Mouse (Mus musculus): ENCODE measurements at regions not wholly inside any gene's neighbourhood (a gene's known extent, or its start where the extent isn't known, plus 50 kb on each side); places are given as distances from the start of the nearest gene placed in this dataset.
A peak's percentile ranks its signal among the peaks of the same experiment; 100 is the strongest.

- no peaks in the 10 kb centered on the region for H3K36me3 ChIP-seq
- no peaks in the 10 kb centered on the region for H3K9me3 ChIP-seq (replicated peaks)
- no peak for DNase-seq (ENCODE audit: low spot score)
- WGBS, result 82% methylated on average over 2 of the region's 2 CpGs
- H3K27ac ChIP-seq, result no peak overlapping the region
- no peak overlapping the region for H3K4me3 ChIP-seq
- H3K4me1 ChIP-seq, result no peaks in the 10 kb centered on the region
- H3K27me3 ChIP-seq (ENCODE audit: low read depth, poor library complexity, severe bottlenecking), result no peaks in the 10 kb centered on the region
Observed at GRCm38 (mm10) chr3:120675906-120676305, 495.6 kb downstream of the Rwdd3 start.

- Histone ChIP-seq H3K4me1 (no peaks in the 10 kb centered on the region), H3K9me3 (replicated peaks) (no peaks in the 10 kb centered on the region), H3K27ac (no peak overlapping the region), H3K4me3 (no peak overlapping the region), H3K27me3 (ENCODE audit: low read depth, poor library complexity, severe bottlenecking) (no peaks in the 10 kb centered on the region), H3K36me3 (no peaks in the 10 kb centered on the region)
- WGBS, result 91% methylated on average over 3 of the region's 3 CpGs
- no peak for DNase-seq (ENCODE audit: low spot score)
Observed at GRCm38 (mm10) chr3:120668654-120669053, 502.8 kb downstream of the Rwdd3 start.

GRCm38 (mm10) chr3:120662521-120662920 is 509.0 kb downstream of the Rwdd3 start:
- Histone ChIP-seq H3K9me3 (replicated peaks) (no peaks in the 10 kb centered on the region), H3K36me3 (no peaks in the 10 kb centered on the region), H3K4me3 (no peak overlapping the region), H3K4me1 (no peaks in the 10 kb centered on the region), H3K27me3 (ENCODE audit: low read depth, poor library complexity, severe bottlenecking) (no peaks in the 10 kb centered on the region), H3K27ac (no peak overlapping the region)
- 94% methylated on average over 4 of the region's 4 CpGs for WGBS
- no peak for DNase-seq (ENCODE audit: low spot score)

- H3K27me3 ChIP-seq (ENCODE audit: low read depth, poor library complexity, severe bottlenecking), result no peaks in the 10 kb centered on the region
- no peaks in the 10 kb centered on the region for H3K4me1 ChIP-seq
- no peak overlapping the region for H3K27ac ChIP-seq
- DNase-seq (ENCODE audit: low spot score), result no peak
- H3K9me3 ChIP-seq (replicated peaks), result no peaks in the 10 kb centered on the region
- no peaks in the 10 kb centered on the region for H3K36me3 ChIP-seq
- no peak overlapping the region for H3K4me3 ChIP-seq
- 90% methylated on average over 4 of the region's 4 CpGs for WGBS
Observed at GRCm38 (mm10) chr3:120660776-120661175, 510.7 kb downstream of the Rwdd3 start.

- Histone ChIP-seq H3K27me3 (ENCODE audit: low read depth, poor library complexity, severe bottlenecking) (no peaks in the 10 kb centered on the region), H3K36me3 (no peaks in the 10 kb centered on the region), H3K4me1 (no peaks in the 10 kb centered on the region), H3K27ac (no peak overlapping the region), H3K9me3 (replicated peaks) (no peaks in the 10 kb centered on the region), H3K4me3 (no peak overlapping the region)
- DNase-seq (ENCODE audit: low spot score), result no peak
- WGBS, result 88% methylated on average over 12 of the region's 12 CpGs
Observed at GRCm38 (mm10) chr3:120649047-120649868, 522.2 kb downstream of the Rwdd3 start.

- H3K9me3 ChIP-seq (replicated peaks), result no peaks in the 10 kb centered on the region
- H3K4me3 ChIP-seq, result no peak overlapping the region
- H3K36me3 ChIP-seq, result no peaks in the 10 kb centered on the region
- 91% methylated on average over 5 of the region's 5 CpGs for WGBS
- H3K27me3 ChIP-seq (ENCODE audit: low read depth, poor library complexity, severe bottlenecking), result no peaks in the 10 kb centered on the region
- no peaks in the 10 kb centered on the region for H3K4me1 ChIP-seq
- H3K27ac ChIP-seq, result no peak overlapping the region
- DNase-seq (ENCODE audit: low spot score), result no peak
Observed at GRCm38 (mm10) chr3:120648391-120648790, 523.1 kb downstream of the Rwdd3 start.

GRCm38 (mm10) chr3:120636669-120637305 is 534.7 kb downstream of the Rwdd3 start:
- Histone ChIP-seq H3K4me1 (no peaks in the 10 kb centered on the region), H3K4me3 (no peak overlapping the region), H3K27ac (no peak overlapping the region), H3K27me3 (ENCODE audit: low read depth, poor library complexity, severe bottlenecking) (no peaks in the 10 kb centered on the region), H3K36me3 (no peaks in the 10 kb centered on the region), H3K9me3 (replicated peaks) (no peaks in the 10 kb centered on the region)
- 81% methylated on average over 9 of the region's 9 CpGs for WGBS
- DNase-seq (ENCODE audit: low spot score), result no peak

- H3K4me3 ChIP-seq, result no peak overlapping the region
- H3K36me3 ChIP-seq, result no peaks in the 10 kb centered on the region
- no peak overlapping the region for H3K27ac ChIP-seq
- H3K4me1 ChIP-seq, result no peaks in the 10 kb centered on the region
- DNase-seq (ENCODE audit: low spot score), result no peak
- H3K27me3 ChIP-seq (ENCODE audit: low read depth, poor library complexity, severe bottlenecking), result no peaks in the 10 kb centered on the region
- no peaks in the 10 kb centered on the region for H3K9me3 ChIP-seq (replicated peaks)
- WGBS, result 90% methylated on average over 6 of the region's 6 CpGs
Observed at GRCm38 (mm10) chr3:120618358-120618757, 553.1 kb downstream of the Rwdd3 start.

GRCm38 (mm10) chr3:120594226-120594625 is 577.3 kb downstream of the Rwdd3 start:
- no peak overlapping the region for H3K27ac ChIP-seq
- no peak for DNase-seq (ENCODE audit: low spot score)
- no peaks in the 10 kb centered on the region for H3K27me3 ChIP-seq (ENCODE audit: low read depth, poor library complexity, severe bottlenecking)
- H3K9me3 ChIP-seq (replicated peaks), result no peaks in the 10 kb centered on the region
- no peaks in the 10 kb centered on the region for H3K36me3 ChIP-seq
- no peak overlapping the region for H3K4me3 ChIP-seq
- WGBS, result 95% methylated on average over 1 of the region's 1 CpGs
- H3K4me1 ChIP-seq, result no peaks in the 10 kb centered on the region

GRCm38 (mm10) chr3:120591183-120591582 is 580.3 kb downstream of the Rwdd3 start:
- H3K36me3 ChIP-seq, result no peaks in the 10 kb centered on the region
- WGBS, result 62% methylated on average over 2 of the region's 2 CpGs
- no peaks in the 10 kb centered on the region for H3K9me3 ChIP-seq (replicated peaks)
- no peaks in the 10 kb centered on the region for H3K4me1 ChIP-seq
- no peak for DNase-seq (ENCODE audit: low spot score)
- no peak overlapping the region for H3K4me3 ChIP-seq
- no peaks in the 10 kb centered on the region for H3K27me3 ChIP-seq (ENCODE audit: low read depth, poor library complexity, severe bottlenecking)
- H3K27ac ChIP-seq, result no peak overlapping the region

GRCm38 (mm10) chr3:120570806-120571425 is 600.6 kb downstream of the Rwdd3 start:
- DNase-seq (ENCODE audit: low spot score), result no peak
- Histone ChIP-seq H3K4me1 (no peaks in the 10 kb centered on the region), H3K9me3 (replicated peaks) (no peaks in the 10 kb centered on the region), H3K4me3 (no peak overlapping the region), H3K27ac (no peak overlapping the region), H3K36me3 (no peaks in the 10 kb centered on the region), H3K27me3 (ENCODE audit: low read depth, poor library complexity, severe bottlenecking) (no peaks in the 10 kb centered on the region)
- WGBS, result 75% methylated on average over 6 of the region's 6 CpGs

- no peaks in the 10 kb centered on the region for H3K36me3 ChIP-seq
- WGBS, result 32% methylated on average over 21 of the region's 21 CpGs
- H3K4me1 ChIP-seq, result peaks cover 11% of the 10 kb centered on the region
- peak overlapping the region; percentile 14; the same call in 1 of the 2 replicates for H3K4me3 ChIP-seq
- peak overlapping the region; percentile 76 for H3K27ac ChIP-seq
- peak; percentile 32 for DNase-seq (ENCODE audit: low spot score)
- no peaks in the 10 kb centered on the region for H3K27me3 ChIP-seq (ENCODE audit: low read depth, poor library complexity, severe bottlenecking)
- H3K9me3 ChIP-seq (replicated peaks), result no peaks in the 10 kb centered on the region
Observed at GRCm38 (mm10) chr3:120541556-120542476, 629.7 kb downstream of the Rwdd3 start.

Data from limb, embryonic 10.5 days (tissue).